Mouse (Mus musculus) mouse embryonic stem cell (cell line): Measurements from ENCODE around the gene Prss50.
"Not testable (repeated sequence)": the region's sequence is repeated elsewhere in the genome, so short reads cannot be mapped to it uniquely, and the experiment has no call there.

Experiments
- in situ Hi-C, 2 experiments: fragments of 300-500 bp; cut with MboI; formaldehyde crosslinking; loops; 1 replicate in 1 of 2; 3 replicates in 1 of 2; pipeline ENCODE4 v1.14.3; 2019 to 2020; ENCODE audit warnings: low sequenced_read_pairs in 2 of 2, low pct_unique_long_range_greater_than_20kb in 1 of 2, mixed read lengths in 1 of 2; ENCODE audit not compliant: unreplicated experiment in 1 of 2

Prss50 gene

GRCm38 (mm10) chr9:110857781-110858472, at the start of gene Prss50:
Prss50 (plus strand) TSS chr9:110857967.
- in situ Hi-C loops: no loop called here

- in situ Hi-C loops: no loop called here
Observed at GRCm38 (mm10) chr9:110810051-110810450, 47.7 kb upstream of the Prss50 start.

GRCm38 (mm10) chr9:110813789-110814188, 44.0 kb upstream of the Prss50 start, which contains the start of gene Prss44:
Prss44 (plus strand) TSS chr9:110813994.
- in situ Hi-C loops: no loop called here

- in situ Hi-C loops: not testable (repeated sequence)
Observed at GRCm38 (mm10) chr9:110820546-110820945, 37.2 kb upstream of the Prss50 start.

GRCm38 (mm10) chr9:110821436-110821835, 36.3 kb upstream of the Prss50 start:
- in situ Hi-C loops: no loop called here

- in situ Hi-C loops: no loop called here
Observed at GRCm38 (mm10) chr9:110825426-110825825, 32.3 kb upstream of the Prss50 start.

GRCm38 (mm10) chr9:110825832-110826231, 31.9 kb upstream of the Prss50 start:
- in situ Hi-C loops: no loop called here

GRCm38 (mm10) chr9:110826390-110826789, 31.4 kb upstream of the Prss50 start, which contains the start of gene Prss43:
Prss43 (plus strand) TSS chr9:110826690.
- in situ Hi-C loops: no loop called here

- in situ Hi-C loops: no loop called here
Observed at GRCm38 (mm10) chr9:110833021-110833420, 24.7 kb upstream of the Prss50 start.

GRCm38 (mm10) chr9:110834411-110834810, 23.4 kb upstream of the Prss50 start, which contains the start of gene Prss45:
Prss45 (plus strand) TSS chr9:110834588.
- in situ Hi-C loops: no loop called here

GRCm38 (mm10) chr9:110834961-110835360, 22.8 kb upstream of the Prss50 start:
- in situ Hi-C loops: no loop called here

- in situ Hi-C loops: no loop called here
Observed at GRCm38 (mm10) chr9:110836112-110836511, 21.7 kb upstream of the Prss50 start.

GRCm38 (mm10) chr9:110840905-110841304, 16.9 kb upstream of the Prss50 start:
- in situ Hi-C loops: no loop called here

GRCm38 (mm10) chr9:110841438-110841837, 16.3 kb upstream of the Prss50 start:
- in situ Hi-C loops: no loop called here

GRCm38 (mm10) chr9:110844206-110844605, 13.6 kb upstream of the Prss50 start, which contains the start of gene Prss46:
Prss46 (plus strand) TSS chr9:110844506.
- in situ Hi-C loops: no loop called here

- in situ Hi-C loops: no loop called here
Observed at GRCm38 (mm10) chr9:110849162-110849561, 8.6 kb upstream of the Prss50 start.

- in situ Hi-C loops: no loop called here
Observed at GRCm38 (mm10) chr9:110855903-110856302, 1.9 kb upstream of the Prss50 start.

- in situ Hi-C loops: no loop called here
Observed at GRCm38 (mm10) chr9:110856920-110857319, 847 bp upstream of the Prss50 start.

GRCm38 (mm10) chr9:110858523-110858922, 756 bp downstream of the Prss50 start:
- in situ Hi-C loops: no loop called here

GRCm38 (mm10) chr9:110858967-110859596, 1.3 kb downstream of the Prss50 start:
- in situ Hi-C loops: no loop called here
